Mouse (Mus musculus) adrenal gland, adult 2 months (tissue): ENCODE measurements around the gene Scaf4. TPM values are rescaled to one million over a fixed set of nuclear protein-coding genes. Genes with fewer than 3 reads are reported as not detected.
"Not testable (repeated sequence)": the region's sequence is repeated elsewhere in the genome, so short reads cannot be mapped to it uniquely, and the experiment has no call there.

Source experiments
- DNase-seq: peaks from one replicate; pipeline ENCODE4 v3.0.0; 2021
- polyA plus RNA-seq: library from polyadenylated mRNA; depleted of rRNA; stranded (reverse); fragments of >200 nt; gene quantifications from 2 replicates; pipeline ENCODE4 v1.2.3, GENCODE M21; 2012
- total RNA-seq, 2 experiments: library from RNA; stranded (reverse); gene quantifications; 2 replicates each; pipeline ENCODE4 v1.2.3; 2021

Scaf4 gene
- total and polyA plus RNA-seq, 3 experiments = 32.8 to 81.3 (median 53.7) TPM

DNA sequence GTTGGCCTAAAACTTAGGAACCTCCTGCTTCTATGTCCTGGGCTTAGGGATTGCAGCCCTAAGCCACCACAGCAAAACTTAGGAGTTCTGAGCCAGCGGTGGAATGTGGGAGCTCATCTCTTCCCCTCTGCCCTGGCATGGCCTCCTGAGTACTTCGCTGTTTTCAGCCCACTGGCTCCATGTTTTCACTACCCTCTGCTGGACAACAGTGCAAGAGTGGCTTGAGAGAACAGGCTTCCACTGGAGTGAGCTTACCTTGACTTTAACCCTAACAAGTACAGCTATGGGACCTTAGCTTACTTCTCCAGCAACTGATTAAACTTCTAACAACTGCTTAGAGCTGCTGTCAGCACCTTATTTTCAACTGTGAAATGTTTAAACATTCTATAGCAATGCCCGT, 49.1 kb downstream of the Scaf4 start:
- peak; percentile 61 for DNase-seq

DNA sequence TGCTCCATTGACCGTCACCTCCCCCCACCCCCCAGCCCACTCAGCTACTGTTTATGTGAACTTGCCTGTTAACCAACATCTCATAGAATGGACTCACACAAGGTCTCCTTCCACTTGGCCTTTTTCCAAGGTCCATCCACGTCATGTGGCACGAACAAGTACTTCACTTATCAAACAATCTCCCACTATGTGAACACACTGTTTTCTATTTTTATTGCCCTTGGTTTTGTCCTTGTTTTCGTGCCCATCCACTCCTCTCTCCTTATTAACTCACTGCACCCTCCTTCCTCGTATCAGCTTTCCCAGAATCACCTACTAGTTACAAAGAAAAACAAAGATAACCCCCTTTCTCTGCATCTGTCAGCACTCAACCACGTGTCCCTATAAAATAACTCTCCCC, 49.7 kb downstream of the Scaf4 start:
- peak; percentile 81 for DNase-seq

DNA sequence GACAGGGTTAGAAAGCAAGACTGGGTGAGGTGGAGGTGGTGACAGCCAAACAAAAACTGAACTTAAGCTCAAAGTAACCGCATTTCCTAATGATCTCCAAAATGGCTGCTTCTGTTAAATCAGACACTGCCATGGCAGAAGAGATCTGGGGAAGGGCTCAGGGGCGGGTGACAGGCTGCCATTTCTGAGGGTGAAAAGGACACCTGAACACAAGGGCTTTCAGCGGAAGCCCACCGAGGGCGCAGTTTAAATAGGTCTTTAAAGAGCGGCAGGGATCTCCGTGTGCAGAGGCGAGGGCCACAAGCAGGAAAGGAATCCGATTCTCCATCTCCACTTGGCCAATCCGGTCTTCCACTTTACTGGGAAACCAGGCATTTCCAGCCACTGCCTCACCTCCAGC, 50.6 kb downstream of the Scaf4 start:
- no peak for DNase-seq

DNA sequence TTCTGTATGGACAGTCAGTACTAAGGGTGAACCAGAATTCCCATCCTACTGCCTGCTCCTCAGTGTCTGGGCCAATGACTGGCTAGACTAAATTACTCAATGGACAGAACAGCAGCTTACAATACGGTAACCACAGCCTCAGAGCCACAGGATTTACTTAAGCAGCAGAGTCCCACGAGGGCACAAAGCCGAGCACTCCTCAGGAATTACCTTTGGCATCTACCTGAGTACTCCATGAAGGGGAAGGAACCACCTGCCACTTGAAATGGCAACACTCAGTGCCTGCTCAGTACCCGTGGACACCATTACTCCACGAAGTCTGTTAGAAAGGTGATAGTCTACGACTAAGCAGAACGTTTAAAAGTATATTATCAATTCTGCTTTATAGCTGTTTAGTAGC, 53.0 kb downstream of the Scaf4 start:
- no peak for DNase-seq

DNA sequence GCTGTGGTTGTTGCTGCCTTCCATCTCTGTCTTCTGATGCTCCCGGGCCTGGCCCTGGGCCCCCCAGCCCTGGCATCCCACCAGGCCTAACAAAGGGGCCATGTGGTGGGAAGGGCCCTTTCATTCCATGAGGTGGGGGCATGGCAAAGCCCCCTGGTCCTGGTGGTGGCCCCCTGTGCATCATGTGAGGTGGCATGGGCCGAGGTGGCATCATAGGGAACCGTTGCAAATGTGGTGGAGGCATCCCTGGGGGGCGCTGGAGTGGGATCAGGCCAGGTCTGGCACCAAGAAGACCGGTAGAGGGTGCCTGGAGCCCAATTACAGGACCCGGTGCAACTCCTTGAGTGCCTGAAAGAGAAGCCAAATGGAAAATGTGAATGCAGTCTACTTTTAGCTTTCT, 54.4 kb downstream of the Scaf4 start:
- DNase-seq = no peak

DNA sequence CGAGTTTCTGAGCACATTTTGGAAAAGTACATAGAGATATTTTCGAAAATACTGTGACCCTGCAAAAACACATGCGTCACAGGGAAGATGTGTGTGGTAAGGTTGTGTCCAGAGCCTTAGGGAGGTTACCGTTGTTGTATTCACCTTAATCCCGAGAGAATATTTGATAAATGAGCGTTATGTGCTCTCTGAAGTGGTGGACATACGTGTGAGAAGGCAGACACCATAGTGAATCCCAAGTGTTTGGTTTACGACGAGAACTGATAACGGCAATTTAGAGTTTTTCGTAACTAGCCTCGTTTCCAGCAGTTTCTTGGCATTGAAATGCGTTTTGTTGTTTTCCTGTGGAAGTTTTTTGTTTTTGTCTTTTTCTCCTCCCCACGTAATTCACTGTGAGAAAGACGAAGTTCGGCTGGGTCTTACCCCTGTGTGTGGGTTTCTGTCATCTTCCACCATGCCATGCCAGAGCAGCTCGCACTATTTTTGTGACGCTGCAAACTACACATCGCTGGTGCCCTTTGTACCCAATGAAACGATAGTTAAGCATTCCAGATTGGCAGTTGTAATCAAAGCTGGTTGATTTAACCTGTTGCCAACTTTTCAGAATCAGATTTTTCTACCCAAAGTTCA, 62.7 kb downstream of the Scaf4 start:
- DNase-seq = peak; percentile 41

DNA sequence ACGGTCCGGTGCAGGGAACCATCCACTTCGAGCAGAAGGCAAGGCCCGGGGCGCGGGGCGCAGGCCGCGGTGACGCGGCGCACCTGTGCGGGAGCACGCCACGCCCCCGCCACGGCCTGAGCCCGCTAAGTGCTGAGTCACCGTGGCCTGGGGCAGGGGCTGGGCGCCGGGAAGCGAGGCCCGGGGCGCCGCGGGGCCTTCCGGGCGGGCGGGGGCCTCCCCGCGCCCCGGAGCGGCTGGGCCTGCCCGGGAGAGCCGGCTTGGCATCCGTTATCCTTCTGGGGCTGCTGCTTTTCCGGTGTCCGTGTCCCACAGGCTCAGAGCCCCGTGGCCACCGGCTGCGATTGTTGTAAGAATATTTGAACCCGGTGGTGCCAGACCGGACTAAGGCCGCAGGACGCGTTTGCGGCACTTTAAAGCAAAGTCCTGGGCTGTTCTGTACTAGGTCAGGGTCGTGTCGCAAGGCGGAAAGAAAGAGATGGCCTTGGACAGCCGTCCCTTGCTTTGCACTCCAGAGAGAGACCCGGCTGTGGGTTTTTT, 63.3 kb downstream of the Scaf4 start:
- DNase-seq = peak; percentile 86

DNA sequence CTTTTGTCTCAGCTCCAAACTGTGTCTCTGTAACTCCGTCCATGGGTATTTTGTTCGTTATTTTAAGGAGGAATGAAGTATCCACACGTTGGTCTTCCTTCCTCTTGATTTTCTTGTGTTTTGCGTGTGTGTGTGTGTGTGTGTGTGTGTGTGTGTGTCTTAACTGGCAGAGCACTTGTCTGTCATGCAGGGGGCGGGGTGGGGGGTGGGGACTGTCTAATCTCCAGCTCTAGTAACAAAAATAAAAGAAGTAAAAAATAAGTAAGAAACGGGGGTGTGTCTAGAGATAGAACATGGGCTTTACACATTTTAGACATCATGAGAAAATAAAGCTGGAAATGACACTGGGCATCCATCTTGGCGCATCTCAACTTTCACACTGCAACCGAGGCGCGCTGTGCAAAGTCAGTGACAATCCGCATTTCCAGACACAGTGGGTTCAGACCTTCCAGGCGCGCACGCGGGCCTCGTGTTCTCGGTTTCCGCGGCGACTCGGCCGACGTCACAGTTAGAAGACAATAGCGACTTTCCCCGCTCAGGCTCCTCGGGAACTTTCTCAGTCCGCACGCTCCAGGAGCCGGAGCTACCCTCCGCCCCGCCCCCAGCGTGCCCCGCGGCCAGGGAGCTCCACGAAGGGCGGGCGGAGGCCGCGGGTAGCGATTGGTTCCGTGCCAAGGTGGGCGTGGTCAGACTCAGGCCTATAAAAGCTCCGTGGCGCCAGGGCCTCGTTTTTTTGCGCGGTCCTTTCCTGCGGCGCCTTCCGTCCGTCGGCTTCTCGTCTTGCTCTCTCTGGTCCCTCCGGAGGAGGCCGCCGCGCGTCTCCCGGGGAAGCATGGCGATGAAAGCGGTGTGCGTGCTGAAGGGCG, 64.0 kb downstream of the Scaf4 start, which contains the start of gene Sod1:
Sod1 (plus strand) TSS at position 729 of the 866 bp plus-strand sequence.
- peak; percentile 96 for DNase-seq

DNA sequence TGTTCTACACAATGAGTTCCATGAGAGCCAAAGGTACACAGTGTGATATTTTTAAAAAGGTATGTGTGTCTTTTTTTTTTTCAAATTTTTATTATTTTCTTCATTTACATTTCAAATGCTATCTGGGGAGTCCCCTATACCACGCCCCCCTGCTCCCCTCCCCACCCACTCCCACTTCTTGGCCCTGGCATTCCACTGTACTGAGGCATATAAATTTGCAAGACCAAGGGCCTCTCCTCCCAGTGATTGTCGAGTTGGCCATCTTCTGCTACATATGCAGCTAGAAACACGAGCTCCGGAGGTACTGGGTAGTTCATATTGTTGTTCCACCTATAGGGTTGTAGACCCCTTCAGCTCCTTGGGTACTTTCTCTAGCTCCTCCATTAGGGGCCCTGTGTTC, 64.9 kb downstream of the Scaf4 start:
- DNase-seq = not testable (repeated sequence)

DNA sequence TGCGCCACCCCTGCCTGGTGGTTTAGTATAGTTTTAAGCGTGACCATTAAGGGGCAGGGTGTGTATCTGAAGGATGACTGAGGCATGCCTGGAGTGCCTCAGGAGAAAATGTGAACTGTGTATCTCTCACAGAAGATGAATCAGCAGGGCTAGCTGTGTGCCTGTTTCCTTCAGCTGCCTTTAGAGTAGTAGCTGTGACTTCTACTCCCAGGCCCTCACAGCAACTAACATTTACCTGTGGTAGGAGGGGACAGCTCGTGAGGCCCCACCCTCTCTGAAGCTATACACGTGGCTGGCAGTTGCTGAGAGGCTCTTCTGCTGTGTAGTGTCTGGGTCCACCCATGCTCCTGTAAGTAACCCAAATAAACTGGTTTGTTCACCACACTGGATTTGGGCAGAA, 66.4 kb downstream of the Scaf4 start:
- no peak for DNase-seq

DNA sequence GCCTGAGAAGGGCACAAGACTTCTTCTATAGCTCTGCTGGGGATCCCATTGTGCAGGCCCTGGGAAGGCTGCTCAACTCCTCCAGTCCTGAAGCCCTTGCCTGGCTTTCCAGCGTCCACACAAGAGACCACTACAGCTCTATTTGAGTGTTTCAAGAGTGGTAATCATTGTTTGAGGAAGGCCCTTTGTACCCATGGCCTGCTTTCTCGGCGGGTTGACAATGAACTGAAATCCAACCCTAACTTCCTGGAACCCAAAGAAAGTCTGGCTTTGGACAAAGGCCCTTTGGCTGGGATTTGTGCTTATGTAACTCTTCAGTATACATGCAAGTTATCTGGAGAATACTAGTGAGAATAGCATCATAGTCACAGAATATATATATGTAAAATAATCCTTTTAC, 66.9 kb downstream of the Scaf4 start:
- DNase-seq = no peak

DNA sequence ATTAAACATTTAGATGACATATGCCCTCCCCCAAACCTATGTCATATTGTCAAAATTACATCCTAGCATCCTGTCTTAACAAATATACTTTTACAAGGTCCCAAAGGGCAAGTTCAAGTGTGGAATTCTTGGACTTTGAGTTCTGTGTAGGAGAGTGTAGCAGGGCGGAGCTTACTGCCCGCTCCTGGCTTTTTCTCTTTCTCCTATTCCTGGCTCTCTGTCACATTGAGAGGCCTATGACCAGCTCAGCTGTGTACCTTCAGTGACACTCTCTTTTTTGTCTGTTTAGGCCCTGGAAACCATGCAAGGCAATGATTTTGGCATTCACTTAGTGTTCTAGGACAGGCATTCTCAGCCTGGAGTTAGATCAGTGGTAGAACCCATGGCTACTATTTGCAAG, 67.9 kb downstream of the Scaf4 start:
- DNase-seq = no peak

DNA sequence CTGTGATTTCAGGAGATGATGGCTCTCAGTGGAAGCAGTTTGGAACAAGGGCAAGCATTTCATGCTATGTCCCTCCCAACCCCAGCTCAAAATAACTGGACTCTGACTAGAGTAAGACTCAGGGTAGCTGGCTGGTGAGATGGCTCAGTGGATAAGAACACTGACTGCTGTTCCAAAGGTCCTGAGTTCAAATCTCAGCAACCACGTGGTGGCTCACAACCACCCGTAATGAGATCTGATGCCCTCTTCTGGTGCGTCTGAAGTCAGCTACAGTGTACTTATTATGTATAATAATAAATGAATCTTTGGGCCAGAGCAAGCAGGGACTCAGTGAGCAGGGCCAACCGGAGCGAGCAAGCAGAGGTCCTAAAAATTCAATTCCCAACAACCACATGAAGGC, 68.4 kb downstream of the Scaf4 start:
- DNase-seq = not testable (repeated sequence)

DNA sequence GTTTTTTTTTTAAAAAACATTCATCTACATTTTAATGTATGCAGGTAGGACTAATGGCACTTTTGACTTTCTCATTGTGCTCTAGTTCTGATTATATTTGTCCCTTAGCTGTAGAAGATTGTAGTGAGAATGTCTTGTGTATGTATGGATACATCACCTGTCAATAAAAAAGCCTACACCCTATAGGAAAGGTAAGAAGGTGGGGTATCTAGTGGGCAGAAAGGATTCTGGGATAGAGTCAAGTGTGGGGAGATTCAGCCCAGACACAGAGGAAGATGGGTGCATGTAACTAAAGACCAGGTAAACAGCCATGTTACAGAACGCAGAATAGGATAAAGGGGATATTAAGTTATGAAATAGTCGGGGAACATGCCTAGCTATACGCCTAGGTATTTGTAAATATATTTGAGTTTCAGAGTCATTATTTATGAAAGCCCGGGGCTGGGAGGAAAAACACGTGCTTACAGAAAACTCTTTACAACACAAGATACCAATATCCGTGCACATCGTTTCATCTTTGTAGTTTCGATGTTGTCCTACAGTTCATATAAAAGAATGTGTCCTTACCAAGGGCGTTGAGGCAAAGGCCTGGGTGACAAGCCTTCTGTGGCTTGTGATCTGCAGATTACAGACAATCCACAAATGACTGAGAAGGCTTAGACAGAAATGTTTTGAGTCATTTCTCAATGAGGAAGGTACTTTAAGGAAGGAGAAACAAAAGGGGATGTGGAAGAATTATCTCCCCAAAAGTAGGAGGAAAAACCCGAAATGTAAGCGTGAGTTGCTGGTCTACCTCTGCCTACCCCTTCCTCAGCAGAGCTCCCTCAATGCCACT, 69.4 kb downstream of the Scaf4 start:
- DNase-seq = no peak

DNA sequence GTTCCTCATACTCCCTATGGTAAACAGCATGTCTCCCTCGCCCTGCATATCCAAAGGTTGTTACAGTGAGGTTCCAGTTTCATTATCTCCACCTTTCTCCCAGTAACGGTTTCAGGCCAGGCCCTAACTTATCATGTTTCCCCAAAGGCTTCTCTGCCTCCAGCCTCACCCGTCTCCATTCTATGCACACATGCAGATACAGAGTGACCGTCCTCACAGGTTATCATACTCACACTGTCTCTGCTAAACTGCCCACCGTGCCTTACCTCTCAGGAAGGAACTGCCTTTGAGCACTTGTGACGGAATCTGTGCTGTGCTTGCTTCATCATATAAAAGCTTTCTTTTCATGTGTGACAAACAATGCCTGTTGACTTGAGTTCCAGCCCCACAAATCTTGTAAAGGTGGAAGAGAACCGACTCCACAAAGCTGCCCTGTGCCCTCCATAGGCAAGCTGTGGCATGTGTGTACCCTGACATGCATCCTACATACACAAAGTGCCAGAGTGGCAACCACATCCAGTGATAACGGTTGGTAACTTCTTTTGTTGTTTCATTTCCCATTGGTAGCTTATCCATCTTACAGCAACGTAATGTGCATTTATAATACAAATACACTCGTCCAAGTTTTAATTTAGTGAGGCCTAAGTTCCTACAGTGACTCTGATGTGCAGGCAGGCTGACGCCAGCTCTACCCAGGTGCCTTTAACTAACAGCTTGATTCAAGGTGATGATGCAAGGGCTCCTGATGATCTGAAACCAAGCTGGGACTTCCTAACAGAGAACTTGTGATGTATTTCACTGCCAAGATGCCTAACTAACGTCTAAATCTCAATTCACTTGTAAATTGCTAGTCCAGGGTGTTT, 70.6 kb downstream of the Scaf4 start:
- DNase-seq = no peak

DNA sequence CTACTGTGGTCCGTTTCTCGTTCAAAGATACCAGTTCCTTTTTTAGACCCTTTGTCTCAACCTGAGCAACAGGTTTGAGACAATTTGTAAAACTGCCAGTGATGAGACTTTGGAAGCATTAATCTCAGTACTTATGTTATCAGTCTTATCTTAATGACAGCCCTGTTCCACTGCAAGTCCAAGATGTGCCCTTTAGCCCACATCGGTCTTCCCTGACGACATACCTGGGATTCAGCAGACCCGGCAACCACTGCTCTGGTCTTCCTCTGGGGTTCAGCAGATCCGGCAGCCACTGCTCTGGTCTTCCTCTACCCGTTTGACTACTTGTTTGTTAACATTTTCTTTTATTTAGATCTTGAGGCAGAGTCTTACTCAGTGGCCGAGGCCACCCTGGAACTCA, 72.5 kb downstream of the Scaf4 start:
- no peak for DNase-seq

DNA sequence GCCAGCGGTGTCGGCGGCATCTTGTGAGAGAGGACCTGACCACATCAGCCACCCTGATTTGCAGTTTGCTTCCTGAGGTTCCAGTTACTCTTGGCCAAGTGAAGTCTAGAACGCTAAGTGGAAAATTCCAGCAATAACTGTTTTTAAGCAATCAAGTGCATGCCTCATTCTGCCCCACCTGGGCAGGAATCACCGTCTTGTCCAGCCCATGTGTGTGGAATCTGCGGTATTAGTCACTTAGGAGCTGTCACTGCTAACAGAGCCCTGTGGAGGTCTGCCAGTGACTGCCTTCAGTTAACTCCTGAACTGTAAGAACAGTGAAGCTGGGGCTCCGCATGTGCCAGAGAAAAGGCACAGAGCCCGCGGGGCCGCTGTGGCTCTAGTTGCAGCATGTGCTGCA, 73.6 kb downstream of the Scaf4 start:
- no peak for DNase-seq

DNA sequence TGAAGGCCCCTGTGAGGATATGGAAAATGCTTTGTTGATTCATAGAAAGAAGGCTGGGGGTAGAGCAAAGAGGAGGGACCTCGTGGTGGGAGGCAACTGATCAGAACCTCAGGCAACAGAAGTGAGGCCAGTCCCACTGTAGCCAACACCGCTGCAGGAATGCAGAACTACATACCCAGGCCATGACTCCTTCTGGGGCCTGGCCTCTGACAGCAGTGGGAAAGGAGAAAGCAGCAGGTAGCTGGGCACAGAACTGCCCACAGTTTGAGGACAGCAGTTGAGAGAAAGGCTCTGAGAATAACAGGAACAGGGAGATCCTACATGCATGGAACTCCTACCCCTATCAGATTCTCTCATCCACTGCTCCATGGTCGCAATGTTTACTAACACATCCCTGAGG, 75.3 kb downstream of the Scaf4 start:
- no peak for DNase-seq

DNA sequence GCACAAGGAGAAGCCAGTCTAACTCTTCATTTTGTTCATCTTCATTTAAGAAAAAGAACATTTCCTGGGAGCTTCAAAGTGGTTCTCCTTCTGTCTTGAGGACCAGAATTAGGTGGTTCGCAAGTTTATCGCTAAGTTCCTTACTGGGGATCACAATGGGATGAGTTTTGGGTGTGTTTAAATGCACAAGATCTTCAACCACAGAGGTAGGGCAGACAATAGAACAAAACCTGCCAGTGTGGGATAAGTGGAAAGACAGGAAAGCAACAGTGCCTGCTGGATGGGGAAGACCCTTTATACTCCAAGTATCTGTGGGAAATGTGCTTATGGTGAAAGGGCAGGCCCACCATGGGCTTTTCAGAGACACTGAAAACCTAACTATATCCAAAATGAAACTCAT, 79.4 kb downstream of the Scaf4 start:
- DNase-seq = no peak

DNA sequence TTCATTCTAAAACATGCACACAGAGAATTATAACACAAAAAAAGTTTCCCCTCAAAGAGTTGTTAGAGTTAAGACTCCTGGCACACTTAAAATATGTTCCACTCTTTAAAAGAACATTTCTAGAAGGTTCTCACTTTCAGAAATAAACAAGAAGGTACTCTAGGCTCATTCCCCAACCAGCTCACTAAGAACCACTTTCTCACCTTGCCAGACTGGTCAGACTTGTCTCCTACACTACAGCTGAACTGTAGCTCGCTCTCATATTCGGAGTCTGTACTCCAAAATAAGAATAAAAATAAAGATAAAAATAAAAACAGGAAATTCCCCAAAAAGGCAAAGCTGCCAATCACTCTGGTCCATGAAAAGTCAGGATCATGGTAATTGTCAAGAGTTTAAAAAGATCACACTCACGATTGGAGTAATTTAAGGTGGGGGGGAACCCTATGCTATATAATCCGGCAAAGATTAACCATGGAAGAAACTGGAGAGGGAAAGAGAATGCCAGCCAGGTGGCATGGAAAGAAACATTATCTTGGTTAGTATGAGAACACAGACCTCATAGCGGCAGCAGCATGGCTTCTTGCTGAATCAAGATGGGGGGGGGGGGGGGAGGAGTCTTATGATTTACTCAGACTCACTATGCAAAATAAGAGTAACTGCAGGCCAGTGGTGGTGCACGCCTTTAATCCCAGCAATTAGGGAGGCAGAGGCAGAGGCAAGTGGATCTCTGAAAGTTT, 80.9 kb downstream of the Scaf4 start:
- DNase-seq = no peak

DNA sequence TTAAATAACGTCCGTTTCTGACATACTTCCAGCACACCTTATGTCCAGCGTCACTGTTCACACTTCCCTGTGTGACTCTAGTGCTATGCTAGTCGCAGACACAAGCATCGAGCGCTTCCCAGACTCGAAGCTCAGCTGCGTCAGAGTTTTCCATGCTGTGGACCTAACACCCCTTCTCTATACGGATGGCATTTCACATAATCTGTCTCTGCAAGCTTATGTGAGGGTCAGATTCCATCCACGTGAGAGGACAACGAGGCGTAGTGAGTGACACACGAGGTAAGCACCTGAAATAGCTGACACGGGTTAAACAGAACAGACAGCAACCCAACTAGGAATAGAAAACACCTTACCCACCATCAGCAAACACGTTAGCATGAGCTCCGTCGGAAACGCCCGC, 82.2 kb downstream of the Scaf4 start:
- DNase-seq = no peak
